Mouse (Mus musculus): ENCODE measurements around the gene Pafah1b3.

- TF ChIP-seq CTCF (IDR thresholded peaks at IDR 0.05; ENCODE audit: low read depth) (peak; percentile 98), EP300 (optimal IDR thresholded peaks at IDR 0.05) (no peak)
Measured at GRCm38 (mm10) chr7:25316532-25317445, 19.0 kb upstream of the Pafah1b3 start, which contains the start of gene Megf8.

Measured in stomach, postnatal 0 days (tissue).